Mouse (Mus musculus) left cerebral cortex, postnatal 4 days (tissue): ENCODE results near the gene Sdr9c7. TPM values are rescaled to one million over a fixed set of nuclear protein-coding genes. Genes with fewer than 3 reads are reported as not detected.

Source experiments
- DNase-seq: peaks from one replicate; pipeline ENCODE4 v3.0.0-alpha.2; 2022
- intact Hi-C: fragments of 180-260 bp; cut with DNase I; formaldehyde crosslinking; loops from one replicate; pipeline ENCODE4 v1.15.1; 2025
- total RNA-seq, 2 experiments: library from RNA; stranded (reverse); gene quantifications; 2 replicates each; pipeline ENCODE4 v1.2.3; 2021

The Sdr9c7 gene
- total RNA-seq, 2 experiments from 2014 or later, result not detected

DNA sequence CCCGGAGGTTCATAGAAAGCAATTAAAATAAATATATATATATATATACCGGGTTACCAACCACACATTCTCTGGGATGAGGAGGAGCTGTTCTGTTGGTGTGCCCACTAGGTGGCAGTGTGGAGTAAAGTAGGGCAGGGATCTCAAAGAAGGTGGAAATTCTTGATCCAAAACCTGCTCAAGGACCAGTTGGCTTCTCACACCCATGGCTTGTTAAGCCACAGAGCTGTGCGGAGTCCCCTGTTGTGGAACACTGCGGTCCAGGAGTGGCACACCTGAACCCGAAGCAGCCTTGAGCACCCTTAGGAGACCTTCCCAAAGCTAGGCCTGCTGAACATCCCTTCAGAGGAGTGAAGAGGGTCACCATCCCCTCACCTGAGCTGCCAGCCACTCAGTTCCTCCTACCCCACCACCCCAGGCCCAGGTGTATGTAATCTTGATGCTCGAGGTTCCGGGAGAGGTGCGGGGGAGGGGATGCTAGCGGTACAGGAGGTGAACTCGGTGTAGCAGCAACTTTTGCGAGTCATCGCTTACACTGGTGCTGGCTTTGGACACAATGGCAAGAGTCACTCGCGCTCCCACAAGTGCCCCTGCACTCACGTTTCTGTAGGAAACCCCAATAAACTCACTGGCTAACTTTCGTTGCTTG, 58.0 kb downstream of the Sdr9c7 start:
- intact Hi-C loops, result loop anchor here (5.0 kb wide), 1 partner anchor 51 kb away; the partner anchor contains the start of gene Hsd17b6
- peak; percentile 82 for DNase-seq

DNA sequence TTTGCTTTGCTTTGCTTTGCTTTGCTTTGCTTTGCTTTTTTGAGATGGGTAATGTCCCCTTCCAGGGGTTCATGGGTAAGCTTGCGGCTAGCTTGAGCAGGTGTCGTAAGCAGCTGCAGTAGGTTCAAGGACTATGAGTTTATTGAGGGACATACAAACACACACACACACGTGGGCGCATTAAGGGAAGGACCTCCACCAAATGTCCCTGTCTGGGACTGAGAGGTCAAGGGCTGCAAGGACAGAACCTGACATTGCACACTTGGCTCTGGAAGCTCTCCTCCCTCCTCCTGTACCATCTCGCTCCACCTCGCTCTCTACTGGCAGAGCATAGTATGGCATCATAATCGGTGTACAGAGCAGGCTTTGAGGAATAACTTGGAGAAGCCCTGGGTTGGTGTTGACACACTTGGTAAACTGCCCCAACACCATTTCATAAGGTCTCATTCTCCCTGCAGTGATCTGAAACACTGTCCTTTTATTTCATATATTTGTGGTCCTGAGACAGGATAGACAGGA, 60.9 kb downstream of the Sdr9c7 start:
- DNase-seq, result no peak
- intact Hi-C loops, result loop anchor here (5.0 kb wide), 1 partner anchor 48 kb away; the partner anchor contains the start of gene Hsd17b6

Other genes with a start within 250 kb of the Sdr9c7 start
- gene Nemp1, start 231.6 kb upstream of the Sdr9c7 start, total RNA-seq, result 1 to 10 TPM; 4.8 to 5.6 TPM
- gene Nab2, start 229.9 kb upstream of the Sdr9c7 start, total RNA-seq, result 10 to 100 TPM; 21.5 to 21.9 TPM
- gene Myo1a, start 193.3 kb upstream of the Sdr9c7 start, total RNA-seq, result under 1 TPM; 0.46 to 0.82 TPM
- 1 to 10 TPM; 2.8 to 4.3 TPM for gene Tac2, start 174.0 kb upstream of the Sdr9c7 start, total RNA-seq
- gene Zbtb39, start 159.0 kb upstream of the Sdr9c7 start, total RNA-seq, result 10 to 100 TPM; 14.5 to 15.1 TPM
- 1 to 10 TPM; 1.1 to 1.4 TPM for gene Gpr182, start 146.8 kb upstream of the Sdr9c7 start, total RNA-seq
- gene Rdh1, start 138.8 kb upstream of the Sdr9c7 start, total RNA-seq, result under 1 TPM; 0.22 TPM
- not detected for gene Rdh16f1, start 138.7 kb upstream of the Sdr9c7 start, total RNA-seq
- gene Rdh9, start 122.1 kb upstream of the Sdr9c7 start, total RNA-seq, result under 1 TPM; 0.60 to 0.72 TPM
- under 1 TPM in 1 of 2 experiments, not detected in 1; 0.12 TPM for gene Rdh16, start 97.4 kb upstream of the Sdr9c7 start, total RNA-seq
- gene Rdh19, start 48.6 kb upstream of the Sdr9c7 start, total RNA-seq, result not detected
- not detected for gene Rdh16f2, start 32.0 kb upstream of the Sdr9c7 start, total RNA-seq
- gene Rdh7, start 9.7 kb upstream of the Sdr9c7 start, total RNA-seq, result not detected
- not detected for gene Hsd17b6, start 109.1 kb downstream of the Sdr9c7 start, total RNA-seq
- 10 to 100 TPM; 19.9 to 23.8 TPM for gene Prim1, start 116.7 kb downstream of the Sdr9c7 start, total RNA-seq
- gene Naca, start 137.1 kb downstream of the Sdr9c7 start, total RNA-seq, result 100 to 1,000 TPM; 481 to 496 TPM
- gene Ptges3, start 160.4 kb downstream of the Sdr9c7 start, total RNA-seq, result 100 to 1,000 TPM; 179 to 184 TPM
- gene Atp5b, start 184.8 kb downstream of the Sdr9c7 start, total RNA-seq, result 1,000 to 10,000 TPM; 1,302 to 1,309 TPM
- gene Baz2a, start 193.1 kb downstream of the Sdr9c7 start, total RNA-seq, result 10 to 100 TPM; 34.5 to 36.2 TPM